Mouse (Mus musculus) urinary bladder, postnatal 10 days (tissue): ENCODE measurements around the gene Ttc33.
"Not testable (repeated sequence)": the region's sequence is repeated elsewhere in the genome, so short reads cannot be mapped to it uniquely, and the experiment has no call there.

ENCODE experiments used
- DNase-seq: peaks from one replicate; pipeline ENCODE4 v3.0.0; 2022; ENCODE audit warnings: low spot score

The Ttc33 gene

DNA sequence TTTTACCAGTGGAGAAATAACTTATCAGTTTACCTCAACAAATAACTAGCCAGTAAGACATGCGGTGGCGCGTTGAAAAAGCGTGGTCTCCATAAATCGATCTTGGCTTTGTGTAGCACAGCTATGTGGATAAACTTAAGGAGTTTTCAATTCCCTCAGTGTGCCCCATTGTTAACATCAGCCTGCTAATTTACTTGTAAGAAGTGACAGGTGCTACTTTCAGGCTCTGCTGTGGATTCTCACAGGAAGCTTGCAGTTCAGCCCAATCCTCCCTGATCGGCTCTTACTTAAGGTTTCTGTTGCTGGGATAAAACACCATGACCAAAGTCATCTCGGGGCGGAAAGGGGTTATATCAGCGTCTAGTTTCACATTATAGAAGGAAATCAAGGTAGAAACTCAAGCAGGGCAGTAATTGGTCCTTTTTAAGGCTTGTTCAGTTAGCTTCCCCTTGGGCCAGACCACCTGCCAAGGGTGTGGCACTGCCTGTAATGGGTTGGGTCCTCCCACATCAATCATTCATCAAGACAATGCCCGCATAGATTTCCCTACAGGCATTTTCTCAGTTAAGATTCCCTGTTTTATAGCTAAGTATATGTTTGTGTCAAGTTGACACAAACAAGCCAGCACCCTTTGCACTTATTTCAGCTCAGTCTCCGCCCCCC, 526 bp upstream of the Ttc33 start:
- DNase-seq = no peak

DNA sequence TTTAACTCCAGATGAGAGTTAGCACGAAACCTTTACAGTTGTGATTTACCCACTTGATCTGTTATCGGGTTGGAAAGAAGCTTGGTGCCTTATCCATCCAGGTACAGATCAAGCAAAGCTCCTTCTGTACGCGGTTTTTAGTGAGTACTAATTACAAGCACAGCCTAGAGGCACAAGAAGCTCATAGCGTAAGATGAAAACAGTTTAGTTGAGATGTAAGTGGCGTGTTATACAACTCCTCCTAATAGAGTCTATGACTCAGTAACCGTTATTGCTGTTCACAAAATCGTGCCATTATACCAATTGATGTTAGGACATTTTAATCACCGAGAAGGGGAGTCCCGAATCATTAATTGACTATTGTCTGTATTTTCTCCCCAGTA, 959 bp downstream of the Ttc33 start:
- DNase-seq = no peak

DNA sequence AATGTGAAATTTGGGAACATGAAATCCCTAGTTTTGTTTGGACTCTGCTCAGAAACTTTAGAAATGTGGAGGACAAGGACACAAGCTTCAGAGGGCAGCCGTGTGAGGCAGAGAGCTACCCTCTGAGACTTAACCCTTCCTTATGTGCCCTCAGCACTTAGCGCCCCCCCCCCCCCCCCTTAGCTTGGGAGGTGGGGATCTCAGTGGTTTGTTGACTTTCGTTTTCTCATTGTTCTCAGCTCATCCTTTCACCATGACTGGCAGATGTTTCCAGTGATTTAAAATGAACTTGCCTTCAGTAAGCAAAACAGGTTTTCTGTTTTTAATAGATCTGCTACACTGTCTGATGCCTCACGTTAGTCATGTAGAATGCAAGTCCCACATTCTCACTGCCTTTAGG, 1.8 kb downstream of the Ttc33 start:
- no peak for DNase-seq

DNA sequence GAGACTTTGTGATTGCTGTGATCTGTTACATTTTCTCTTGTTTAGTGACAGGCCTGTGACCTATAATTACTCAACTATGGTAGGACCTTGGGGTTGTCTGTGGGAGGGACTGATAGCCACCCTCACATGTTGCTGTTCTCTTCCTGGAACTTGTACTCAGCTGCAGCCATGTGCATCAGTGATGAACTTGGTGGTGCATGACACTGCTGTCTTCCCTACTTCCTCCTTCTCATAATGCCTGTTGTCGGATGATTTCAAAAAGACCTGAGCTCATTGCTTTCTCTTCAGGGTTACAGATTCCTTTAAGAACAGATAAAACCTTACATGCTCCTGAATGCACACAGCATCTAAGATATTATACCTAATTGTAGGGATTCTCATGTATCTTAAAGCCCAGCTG, 2.7 kb downstream of the Ttc33 start:
- no peak for DNase-seq

DNA sequence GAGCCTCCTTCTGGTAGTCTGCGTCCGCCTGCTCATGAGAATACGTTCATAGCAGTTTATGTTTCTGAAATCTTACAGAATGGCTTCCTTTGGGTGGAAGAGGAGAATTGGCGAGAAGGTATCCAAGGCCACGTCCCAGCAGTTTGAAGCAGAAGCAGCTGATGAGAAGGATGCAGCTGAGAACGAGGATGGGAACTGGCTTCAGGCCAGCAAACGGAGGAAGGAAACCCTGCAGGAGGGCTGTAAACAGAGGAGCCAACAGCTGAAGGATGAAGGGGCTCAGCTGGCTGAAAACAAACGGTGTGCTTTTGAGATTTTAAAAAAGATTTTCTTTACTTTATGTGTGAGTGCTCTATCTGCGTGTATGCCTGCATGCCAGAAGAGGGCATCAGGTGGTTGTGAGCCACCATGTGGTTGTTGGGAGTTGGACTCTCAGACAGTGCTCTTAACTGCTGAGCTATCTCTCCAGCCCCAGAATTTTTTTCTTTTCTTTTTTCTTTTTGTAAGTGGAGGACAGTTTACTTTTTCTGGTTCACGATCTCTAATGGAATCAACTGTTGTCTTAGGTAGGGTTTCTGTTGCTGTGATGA, 4.3 kb downstream of the Ttc33 start:
- no peak for DNase-seq

DNA sequence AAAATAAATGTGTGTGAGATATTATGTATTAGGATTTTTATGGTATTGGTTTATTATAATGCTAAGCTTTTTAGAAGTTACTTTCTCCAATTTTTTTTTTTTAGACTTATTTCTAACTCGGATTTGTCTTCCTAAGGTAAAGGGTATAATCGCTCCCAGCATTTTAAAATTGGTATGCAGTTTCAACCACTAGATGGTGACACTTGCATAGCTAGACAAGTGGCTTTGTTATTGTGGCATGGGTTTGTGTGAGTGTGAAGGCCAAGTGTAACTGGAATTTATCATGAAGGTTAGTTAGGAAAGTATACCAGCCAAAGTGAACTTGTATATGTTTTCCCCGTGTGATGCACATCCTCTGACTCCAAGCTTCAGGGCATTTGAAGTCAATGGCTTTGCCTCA, 8.5 kb downstream of the Ttc33 start:
- DNase-seq = no peak

DNA sequence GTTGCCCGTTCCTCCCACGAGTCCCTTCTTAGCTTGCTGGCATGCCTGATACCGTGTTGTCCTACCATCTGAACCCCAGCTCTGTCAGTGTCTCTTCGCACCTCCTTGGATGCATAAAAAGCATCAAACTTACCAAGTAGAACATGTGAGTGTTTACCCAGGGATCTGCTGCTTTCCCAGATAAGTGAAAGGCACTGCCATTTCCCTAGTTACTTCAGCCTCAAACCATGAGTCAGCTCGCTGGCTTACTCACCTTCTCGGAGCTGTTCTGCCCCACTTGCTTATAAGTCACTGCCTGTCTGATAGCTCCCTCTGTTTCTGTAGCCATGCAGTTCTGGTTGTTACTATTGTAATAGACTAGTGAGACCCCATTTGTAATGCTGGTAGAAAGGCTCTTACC, 9.1 kb downstream of the Ttc33 start:
- no peak for DNase-seq

DNA sequence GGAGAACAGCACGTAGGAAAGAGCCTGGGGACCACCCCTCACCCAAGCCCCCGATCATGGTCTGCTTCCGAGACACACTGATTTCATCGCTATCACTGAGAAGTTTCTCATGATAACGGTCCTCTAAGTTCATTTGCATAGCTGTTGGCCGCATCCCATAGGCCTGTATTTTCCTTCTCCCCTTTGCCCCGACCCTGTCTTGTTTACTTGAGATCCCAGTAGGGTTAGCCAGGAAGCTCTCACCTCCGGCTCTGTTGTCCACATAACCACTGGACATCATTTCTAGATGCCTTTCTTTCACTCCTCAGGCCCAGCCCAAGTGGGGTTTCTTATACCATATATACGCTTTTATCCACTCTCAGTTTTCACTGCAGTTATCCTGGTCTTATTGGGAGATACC, 9.6 kb downstream of the Ttc33 start:
- no peak for DNase-seq

DNA sequence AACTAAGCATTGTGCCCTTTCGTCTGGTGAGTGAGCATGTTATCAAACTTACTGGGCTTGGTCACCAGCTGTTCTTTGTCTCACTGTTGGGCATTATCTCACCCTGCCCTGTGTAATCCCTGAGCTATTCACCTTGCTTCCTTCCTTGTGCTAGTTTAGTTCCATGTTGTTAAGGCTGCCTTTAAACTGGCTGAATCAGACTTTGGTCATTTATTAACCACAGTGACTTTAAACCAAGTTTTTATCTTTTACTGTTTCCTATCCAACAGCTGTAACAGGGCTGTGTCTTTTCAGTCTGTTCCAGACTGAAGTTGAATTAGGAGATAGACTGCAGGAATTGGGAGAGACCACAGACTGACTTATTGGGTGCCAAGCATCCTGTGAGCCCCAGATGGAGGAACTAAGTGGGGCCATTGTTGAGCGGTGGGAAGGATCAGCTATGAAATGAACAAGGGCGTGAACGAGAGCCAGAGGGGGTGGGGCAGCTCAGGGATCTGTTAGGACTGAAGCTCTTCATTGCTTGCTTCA, 10.7 kb downstream of the Ttc33 start:
- DNase-seq = no peak

DNA sequence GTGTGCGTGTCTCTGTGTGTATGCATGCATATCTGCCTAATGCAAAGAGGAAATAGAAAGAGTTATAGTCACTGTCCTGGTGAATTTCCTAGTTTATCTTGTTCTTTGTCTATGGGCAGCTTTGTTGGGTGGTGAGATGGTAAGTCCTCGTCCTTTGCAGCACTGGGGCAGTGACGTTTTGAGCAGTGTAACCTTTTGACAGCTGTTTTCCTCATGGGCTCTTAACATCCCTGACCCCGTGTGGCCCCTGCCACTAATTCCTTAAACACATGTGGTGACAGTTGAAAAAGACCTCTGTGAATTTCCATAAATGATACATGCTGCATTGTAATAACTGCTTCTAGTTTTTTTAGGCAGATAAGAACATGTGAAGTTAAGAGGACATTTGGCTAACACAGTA, 11.4 kb downstream of the Ttc33 start:
- DNase-seq = no peak

DNA sequence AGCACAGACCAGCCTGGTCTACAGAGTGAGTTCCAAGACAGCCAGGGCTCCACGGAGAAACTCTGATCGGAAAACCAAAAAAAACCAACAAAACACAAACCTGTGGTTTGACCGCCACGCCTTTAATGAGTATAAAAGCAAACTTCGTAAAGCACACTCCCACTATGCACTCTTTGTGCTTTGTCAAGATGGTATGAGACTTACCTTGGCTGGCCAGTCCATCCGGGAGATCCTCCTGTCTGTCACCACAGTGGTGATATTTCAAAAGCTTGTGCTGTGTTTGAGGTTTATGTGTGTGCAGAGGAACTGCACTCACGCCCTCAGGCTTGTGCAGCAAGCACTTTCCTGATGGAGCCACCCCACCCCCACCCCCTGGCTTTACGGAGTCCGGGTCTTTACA, 19.9 kb downstream of the Ttc33 start:
- no peak for DNase-seq

DNA sequence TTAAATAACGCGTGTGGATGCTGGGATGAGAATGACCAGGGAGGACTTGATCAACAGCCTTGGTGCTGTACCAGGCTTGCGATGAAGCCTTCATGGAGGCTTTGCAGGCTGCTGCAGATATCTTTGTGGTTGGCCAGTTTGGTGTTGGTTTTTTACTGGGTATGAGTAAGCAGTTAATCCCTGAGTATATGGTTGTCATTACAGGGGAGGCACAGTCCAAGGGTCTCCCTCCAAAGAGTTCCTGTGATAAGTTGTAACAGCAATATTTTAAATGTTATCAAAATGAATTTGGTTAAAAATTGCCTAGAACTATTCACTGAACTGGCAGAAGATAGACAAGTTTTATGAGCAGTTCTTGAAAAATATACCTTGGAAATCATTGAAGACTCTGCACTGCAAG, 23.8 kb downstream of the Ttc33 start:
- DNase-seq = no peak

DNA sequence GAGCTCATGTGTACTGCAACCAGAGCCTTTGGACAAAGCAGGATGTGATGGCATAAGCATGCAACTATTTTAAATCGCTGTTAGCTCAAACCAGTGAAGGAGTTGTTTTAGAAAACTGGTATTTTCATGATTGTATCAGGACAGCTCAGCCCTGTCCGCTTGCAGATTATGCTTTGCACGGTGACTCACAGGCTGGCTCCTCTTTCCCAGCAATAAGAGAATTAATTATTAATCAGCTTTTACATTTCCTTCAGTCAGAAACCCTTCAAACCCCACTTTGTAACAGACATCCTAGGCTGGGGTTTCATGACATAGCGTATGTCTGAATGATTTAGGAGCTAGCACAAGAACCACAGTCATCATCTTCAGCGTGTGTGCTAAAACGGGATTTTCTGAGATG, 35.2 kb downstream of the Ttc33 start:
- DNase-seq = no peak

DNA sequence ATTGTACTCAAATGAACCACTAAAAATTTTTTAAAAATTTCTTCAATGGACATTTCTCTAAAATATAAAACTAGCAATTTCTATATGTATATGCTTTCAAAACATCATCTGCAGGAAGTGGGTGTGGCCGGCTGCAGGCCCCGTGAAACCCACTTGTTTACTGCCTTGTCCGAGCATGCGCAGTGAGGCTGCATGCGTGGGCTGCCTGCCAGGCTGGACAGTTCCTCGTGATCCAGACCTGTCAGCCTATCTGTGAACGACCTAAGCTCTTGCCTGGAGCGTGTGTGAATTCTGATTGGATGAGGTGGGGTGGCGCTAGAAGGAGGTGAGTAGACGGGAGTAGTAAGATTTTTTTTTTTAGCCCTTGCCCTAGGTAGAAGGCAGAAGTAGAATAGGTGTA, 45.4 kb downstream of the Ttc33 start:
- DNase-seq = not testable (repeated sequence)

DNA sequence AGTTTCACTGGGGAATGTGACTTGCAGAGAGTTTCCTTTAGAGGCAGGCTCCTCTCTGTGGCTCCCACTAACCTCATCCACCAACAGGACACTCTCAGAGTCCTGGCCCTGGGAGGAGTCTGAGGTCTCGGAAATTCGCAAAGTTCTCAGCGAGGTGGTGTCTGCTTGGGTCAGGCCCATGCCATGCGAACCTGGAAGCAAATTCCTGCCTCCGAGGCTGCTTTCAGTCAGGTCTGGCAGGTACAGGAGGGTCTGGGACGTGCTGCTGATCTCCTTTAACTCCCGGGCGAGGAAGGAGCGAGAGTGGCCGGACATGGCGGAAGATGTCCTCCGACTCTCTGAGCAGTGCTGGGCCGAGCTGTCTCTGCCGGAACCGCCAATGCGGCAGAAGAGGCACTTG, 49.3 kb downstream of the Ttc33 start:
- DNase-seq = no peak

DNA sequence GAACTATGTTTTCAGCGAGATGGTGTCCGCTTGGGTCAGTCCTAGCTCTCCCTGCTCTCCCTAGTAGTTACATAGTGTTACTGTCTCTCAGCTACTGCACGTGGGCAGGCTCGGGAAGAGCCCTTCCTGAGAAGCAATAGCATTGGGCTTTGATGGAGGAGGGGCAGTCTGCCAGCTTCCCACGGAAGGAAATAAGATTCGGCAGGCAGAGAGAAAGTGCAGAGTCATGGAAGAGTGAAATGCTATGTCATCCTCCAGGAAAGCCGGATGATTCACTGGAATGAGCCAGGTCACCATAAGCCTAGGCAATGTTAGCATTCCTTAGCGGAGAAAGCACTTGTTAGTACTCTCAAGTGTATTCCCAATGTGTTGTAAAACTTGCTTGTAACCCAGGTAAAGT, 50.2 kb downstream of the Ttc33 start:
- DNase-seq = no peak

DNA sequence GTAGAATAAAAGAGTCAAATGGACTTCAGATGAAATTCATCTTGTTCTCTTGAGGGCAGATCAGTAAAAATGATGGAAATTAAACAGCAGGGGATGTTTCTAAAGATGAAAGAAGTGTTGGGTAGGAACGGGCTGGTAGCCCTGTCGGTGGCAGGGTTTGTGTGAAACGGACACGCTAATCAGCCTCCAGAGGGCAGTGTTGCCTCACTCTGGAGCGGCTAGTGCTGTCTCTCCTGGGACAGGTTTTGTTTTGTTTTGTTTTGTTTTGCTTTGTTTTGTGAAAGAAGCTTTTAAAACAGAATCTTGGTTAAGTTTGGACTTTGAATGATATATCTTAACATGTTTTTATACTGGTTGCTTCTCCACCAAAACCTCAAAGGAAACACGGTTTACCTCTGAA, 51.2 kb downstream of the Ttc33 start:
- peak; percentile 41 for DNase-seq

DNA sequence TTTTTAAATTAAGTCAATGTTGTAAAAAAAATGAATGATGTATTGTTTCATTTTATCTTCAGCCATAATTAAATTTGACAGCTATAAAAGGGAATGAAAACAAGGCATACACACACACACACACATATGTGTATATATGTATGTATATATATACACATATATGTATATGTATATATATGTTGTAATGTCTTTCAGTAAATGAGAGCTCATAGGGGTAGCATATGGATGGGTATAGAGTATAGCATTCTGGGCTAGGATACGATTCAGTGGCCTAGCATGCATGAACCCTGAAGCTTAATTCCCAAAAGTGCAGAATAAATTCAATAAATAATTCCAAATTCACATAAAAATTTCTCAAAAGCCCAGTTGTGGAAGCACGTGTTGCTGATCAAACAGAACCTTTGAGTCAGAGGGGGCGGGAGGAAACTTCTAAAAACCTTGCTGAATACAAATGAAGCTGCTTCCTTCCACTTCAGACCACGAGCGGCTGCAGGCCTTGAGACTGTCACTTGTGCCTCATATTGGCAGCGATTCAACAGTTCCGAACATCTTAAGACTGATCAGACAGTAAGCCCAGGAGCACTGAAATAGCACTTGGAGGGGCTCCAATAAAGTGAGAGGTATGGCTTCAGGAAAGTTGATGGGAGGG, 51.8 kb downstream of the Ttc33 start:
- no peak for DNase-seq

DNA sequence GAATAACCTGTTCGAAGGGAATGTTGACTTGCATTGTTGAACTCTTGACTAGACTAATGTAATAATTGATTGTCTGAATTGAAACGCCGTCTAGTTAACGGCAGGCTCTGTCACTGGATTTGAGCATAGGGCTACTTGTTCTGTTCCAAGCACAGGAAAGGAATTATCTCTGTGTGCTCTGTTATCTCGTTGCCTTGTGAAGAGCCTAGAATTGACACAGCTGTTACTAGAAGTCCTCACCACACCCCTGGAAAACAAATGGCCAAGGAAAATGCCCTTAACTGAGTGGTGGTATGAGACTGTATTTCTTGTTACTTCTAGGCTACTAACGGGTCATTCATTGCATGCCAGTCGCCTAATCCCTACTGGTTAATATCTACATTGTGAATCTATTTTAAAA, 52.7 kb downstream of the Ttc33 start:
- no peak for DNase-seq

DNA sequence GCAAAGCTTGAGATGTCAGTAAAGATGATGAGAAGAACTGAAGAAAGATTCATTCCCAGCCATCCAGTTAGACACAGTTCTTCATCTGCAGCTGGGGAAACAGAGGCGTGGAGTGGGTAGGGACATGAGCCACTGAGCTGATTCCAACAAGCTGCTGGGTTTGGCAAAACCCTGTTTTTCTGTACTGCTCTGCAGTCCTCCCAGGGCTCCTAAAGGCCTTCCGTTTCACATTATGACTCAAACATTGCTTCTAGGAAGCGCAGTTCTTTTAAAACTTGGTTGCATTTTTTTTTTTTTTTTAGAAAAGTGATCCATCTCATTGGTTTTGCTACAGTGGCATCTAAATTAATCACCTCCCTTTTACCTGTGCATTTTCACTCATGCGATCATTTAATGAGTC, 53.2 kb downstream of the Ttc33 start:
- DNase-seq = no peak

DNA sequence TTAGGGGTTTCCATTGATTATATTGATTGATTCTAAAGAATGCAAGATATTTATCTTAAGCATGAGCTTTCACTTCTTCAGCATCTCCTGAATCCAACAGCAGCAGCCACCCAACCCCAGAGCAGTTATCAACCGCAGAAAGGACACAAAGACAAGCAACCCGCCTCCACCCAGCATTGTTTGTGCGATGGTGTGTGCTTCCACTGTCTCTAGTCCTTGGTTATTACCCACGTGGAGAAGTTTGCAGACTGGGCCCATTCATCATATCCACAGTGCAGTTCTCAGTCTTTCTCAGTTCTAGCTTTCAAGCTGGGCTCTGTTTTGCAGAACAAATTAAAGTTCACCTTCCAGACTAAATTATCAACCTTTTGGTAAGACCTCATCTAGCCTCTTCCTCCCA, 54.0 kb downstream of the Ttc33 start:
- DNase-seq = no peak

DNA sequence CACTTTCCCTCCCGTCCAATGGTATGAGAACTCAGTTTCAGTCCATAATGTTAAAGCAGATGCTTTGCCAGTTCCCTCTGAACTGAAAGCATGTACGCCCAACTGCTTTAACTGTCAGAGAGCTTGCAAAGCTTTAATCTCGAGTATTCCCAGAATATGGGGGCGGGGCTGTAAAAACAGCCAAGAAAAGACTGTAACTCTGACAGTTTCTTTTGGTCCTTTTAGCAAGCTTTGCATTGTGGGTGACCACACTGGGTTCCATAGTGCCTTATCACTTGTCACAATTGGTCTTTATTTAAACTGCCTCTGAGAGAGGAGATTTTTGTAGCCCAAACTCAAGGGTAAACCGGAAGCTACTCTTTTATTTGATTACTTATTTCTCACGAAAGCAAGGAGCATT, 54.6 kb downstream of the Ttc33 start:
- no peak for DNase-seq

DNA sequence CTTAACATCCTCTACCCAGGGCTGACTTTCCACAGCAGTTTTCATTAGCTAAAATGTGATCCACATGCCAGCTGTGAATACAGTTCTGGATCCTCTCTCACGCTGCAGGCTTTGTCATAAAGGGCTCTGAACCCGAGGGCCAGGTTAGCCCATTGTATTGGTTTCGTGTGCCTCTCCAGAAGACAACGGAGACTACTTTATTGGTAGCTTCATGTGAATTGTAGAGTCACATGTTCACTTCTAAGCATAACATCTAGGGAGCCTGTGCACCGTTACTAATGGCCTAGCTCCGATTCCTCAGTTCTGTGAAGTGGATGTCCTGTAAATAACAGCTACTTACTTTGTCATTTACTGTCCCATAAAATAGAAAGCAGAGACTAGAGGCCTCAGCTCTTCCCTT, 55.0 kb downstream of the Ttc33 start:
- DNase-seq = no peak
